Mouse (Mus musculus) MEL (cell line): Measurements from ENCODE around the gene Lifr. TPM values are rescaled to one million over a fixed set of nuclear protein-coding genes. Genes with fewer than 3 reads are reported as not detected.

Experiments used
- DNase-seq: peaks from one replicate; pipeline ENCODE4 v3.0.0; 2011; ENCODE audit warnings: low read depth, low spot score
- H3K27ac ChIP-seq: 2 replicates; pipeline ENCODE4 v1.5.1; 2012; ENCODE audit warnings: low read depth, mild to moderate bottlenecking, control low read depth, low read length, moderate library complexity; ENCODE audit not compliant: control insufficient read depth
- H3K27me3 ChIP-seq, 2 experiments: fragments of 150-350 bp in 1 of 2; sonication (generic) in 1 of 2; 2 replicates each; pipeline ENCODE4 v1.6.1; 2012; ENCODE audit warnings: low read length in 2 of 2, mild to moderate bottlenecking in 2 of 2, improper control_type of control experiment in 1 of 2, moderate library complexity in 1 of 2; ENCODE audit not compliant: insufficient read depth in 2 of 2, control insufficient read depth in 1 of 2
- H3K36me3 ChIP-seq, 2 experiments: 2 replicates each; pipeline ENCODE4 v1.6.1; 2012 to 2014; ENCODE audit warnings: low read length in 2 of 2, improper control_type of control experiment in 1 of 2, inconsistent platforms in 1 of 2, mild to moderate bottlenecking in 1 of 2; ENCODE audit not compliant: insufficient read depth in 2 of 2, control insufficient read depth in 1 of 2
- H3K4me1 ChIP-seq, 2 experiments: fragments of 150-350 bp in 1 of 2; sonication (generic) in 1 of 2; 2 replicates each; pipeline ENCODE4 v1.6.1; 2012; ENCODE audit warnings: low read length in 2 of 2, improper control_type of control experiment in 1 of 2, mild to moderate bottlenecking in 1 of 2; ENCODE audit not compliant: insufficient read depth in 2 of 2, control insufficient read depth in 1 of 2
- H3K4me3 ChIP-seq, 2 experiments: fragments of 150-350 bp in 1 of 2; sonication (generic) in 1 of 2; 2 replicates each; pipeline ENCODE4 v1.5.1; 2012; ENCODE audit warnings: low read depth in 2 of 2, low read length in 2 of 2, mild to moderate bottlenecking in 2 of 2, moderate library complexity in 2 of 2, control low read depth in 1 of 2, improper control_type of control experiment in 1 of 2; ENCODE audit not compliant: control insufficient read depth in 1 of 2, insufficient read depth in 1 of 2
- H3K79me2 ChIP-seq: 2 replicates; pipeline ENCODE4 v1.6.1; 2012; ENCODE audit warnings: mild to moderate bottlenecking, low read length, moderate library complexity; ENCODE audit not compliant: control insufficient read depth, poor library complexity, insufficient read depth
- H3K9ac ChIP-seq: 2 replicates; pipeline ENCODE4 v1.6.1; 2012; ENCODE audit warnings: low read depth, mild to moderate bottlenecking, control low read depth, low read length, moderate library complexity; ENCODE audit not compliant: control insufficient read depth, poor library complexity, severe bottlenecking
- H3K9me3 ChIP-seq: fragments of 150-350 bp; sonication (generic); replicated peaks from 2 replicates; pipeline ENCODE4 v1.6.1; 2012; ENCODE audit warnings: mild to moderate bottlenecking, low read length, improper control_type of control experiment, moderate library complexity; ENCODE audit not compliant: insufficient read depth
- ELF1 ChIP-seq: IDR thresholded peaks from 2 replicates; pipeline ENCODE4 v1.6.1; 2014; ENCODE audit warnings: low read depth, mild to moderate bottlenecking, inconsistent platforms, low read length, improper control_type of control experiment, moderate library complexity
- EP300 ChIP-seq, 2 experiments: IDR thresholded peaks; 2 replicates each; pipeline ENCODE4 v1.6.1; 2011; ENCODE audit warnings: improper control_type of control experiment in 2 of 2, low read length in 2 of 2, low read depth in 1 of 2, mild to moderate bottlenecking in 1 of 2
- GATA1 ChIP-seq: IDR thresholded peaks from 2 replicates; pipeline ENCODE4 v1.6.1; 2011; ENCODE audit warnings: low read depth, low read length, improper control_type of control experiment
- HCFC1 ChIP-seq: IDR thresholded peaks from 2 replicates; pipeline ENCODE4 v1.6.1; 2012; ENCODE audit warnings: low read depth, mild to moderate bottlenecking, inconsistent platforms, low read length, improper control_type of control experiment, moderate library complexity
- MAX ChIP-seq: IDR thresholded peaks from 2 replicates; pipeline ENCODE4 v1.6.1; 2011; ENCODE audit warnings: low read length, improper control_type of control experiment
- MEF2A ChIP-seq: IDR thresholded peaks from 2 replicates; pipeline ENCODE4 v1.6.1; 2014; ENCODE audit warnings: low read depth, mild to moderate bottlenecking, inconsistent platforms, low read length, improper control_type of control experiment; ENCODE audit not compliant: poor library complexity, insufficient replicate concordance, severe bottlenecking; ENCODE audit errors: extremely low read depth
- MXI1 ChIP-seq: IDR thresholded peaks from 2 replicates; pipeline ENCODE4 v1.6.1; 2011; ENCODE audit warnings: mild to moderate bottlenecking, low read depth, low read length, improper control_type of control experiment
- MYB ChIP-seq: IDR thresholded peaks from 2 replicates; pipeline ENCODE4 v1.6.1; 2011; ENCODE audit warnings: mild to moderate bottlenecking, low read depth, low read length, improper control_type of control experiment
- MYC ChIP-seq: IDR thresholded peaks from 2 replicates; pipeline ENCODE4 v1.6.1; 2011; ENCODE audit warnings: low read depth, mild to moderate bottlenecking, low read length, improper control_type of control experiment, moderate library complexity
- NRF1 ChIP-seq: IDR thresholded peaks from 2 replicates; pipeline ENCODE4 v1.6.1; 2014; ENCODE audit warnings: low read depth, mild to moderate bottlenecking, inconsistent platforms, low read length, improper control_type of control experiment, moderate library complexity; ENCODE audit not compliant: poor library complexity, insufficient read depth, severe bottlenecking
- POLR2AphosphoS2 ChIP-seq: IDR thresholded peaks from 2 replicates; pipeline ENCODE4 v1.6.1; 2011; ENCODE audit warnings: low read length, improper control_type of control experiment
- POLR2AphosphoS5 ChIP-seq: IDR thresholded peaks from 2 replicates; pipeline ENCODE4 v1.6.1; 2012; ENCODE audit warnings: low read depth, borderline replicate concordance, mild to moderate bottlenecking, inconsistent platforms, low read length, moderate library complexity, mixed read lengths
- RAD21 ChIP-seq: IDR thresholded peaks from 2 replicates; pipeline ENCODE4 v1.6.1; 2011; ENCODE audit warnings: mild to moderate bottlenecking, low read depth, low read length, improper control_type of control experiment
- RCOR1 ChIP-seq: IDR thresholded peaks from 2 replicates; pipeline ENCODE4 v1.6.1; 2012; ENCODE audit warnings: low read depth, mild to moderate bottlenecking, inconsistent platforms, low read length, improper control_type of control experiment
- SIN3A ChIP-seq: IDR thresholded peaks from 2 replicates; pipeline ENCODE4 v1.6.1; 2012; ENCODE audit warnings: low read length, improper control_type of control experiment, inconsistent platforms
- SMC3 ChIP-seq: IDR thresholded peaks from 2 replicates; pipeline ENCODE4 v1.6.1; 2011; ENCODE audit warnings: low read depth, low read length, improper control_type of control experiment
- TBP ChIP-seq: IDR thresholded peaks from 2 replicates; pipeline ENCODE4 v1.8.0; 2011; ENCODE audit warnings: low read depth, low read length, improper control_type of control experiment
- TCF12 ChIP-seq: IDR thresholded peaks from 2 replicates; pipeline ENCODE4 v1.6.1; 2014; ENCODE audit warnings: low read depth, mild to moderate bottlenecking, inconsistent platforms, low read length, improper control_type of control experiment, moderate library complexity
- UBTF ChIP-seq: IDR thresholded peaks from 2 replicates; pipeline ENCODE4 v1.6.1; 2012; ENCODE audit warnings: low read depth, mild to moderate bottlenecking, inconsistent platforms, low read length, improper control_type of control experiment, moderate library complexity, borderline replicate concordance; ENCODE audit not compliant: insufficient read depth
- USF1 ChIP-seq: IDR thresholded peaks from 2 replicates; pipeline ENCODE4 v1.6.1; 2014; ENCODE audit warnings: low read depth, mild to moderate bottlenecking, inconsistent platforms, low read length, improper control_type of control experiment, moderate library complexity
- USF2 ChIP-seq, 2 experiments: IDR thresholded peaks; 2 replicates each; pipeline ENCODE4 v1.6.1; 2011 to 2012; ENCODE audit warnings: improper control_type of control experiment in 2 of 2, low read length in 2 of 2, borderline replicate concordance in 1 of 2, inconsistent platforms in 1 of 2, low read depth in 1 of 2, mild to moderate bottlenecking in 1 of 2; ENCODE audit not compliant: insufficient read depth in 1 of 2
- ZMIZ1 ChIP-seq: IDR thresholded peaks from 2 replicates; pipeline ENCODE4 v1.6.1; 2012; ENCODE audit warnings: low read depth, mild to moderate bottlenecking, inconsistent platforms, low read length, improper control_type of control experiment, moderate library complexity
- ZNF384 ChIP-seq: IDR thresholded peaks from 2 replicates; pipeline ENCODE4 v1.6.1; 2012; ENCODE audit warnings: low read depth, mild to moderate bottlenecking, inconsistent platforms, low read length, improper control_type of control experiment
- polyA plus RNA-seq, 2 experiments: library from polyadenylated mRNA; stranded (reverse) in 1 of 2; unstranded in 1 of 2; fragments of >175 nt in 1 of 2; fragments of >200 nt in 1 of 2; gene quantifications; 2 replicates each; pipeline versions ENCODE4 v1.2.1 to v1.2.4; 2012; ENCODE audit warnings: low replicate concordance in 2 of 2, low read depth in 1 of 2; ENCODE audit not compliant: insufficient read length in 2 of 2, insufficient read depth in 1 of 2, missing spikeins in 1 of 2
- total RNA-seq: library from RNA; depleted of rRNA; stranded (reverse); fragments of 300-350 nt; gene quantifications from 2 replicates; pipeline ENCODE4 v1.2.3, GENCODE M21; 2012

Lifr gene
- total and polyA plus RNA-seq, 3 experiments = not detected

DNA sequence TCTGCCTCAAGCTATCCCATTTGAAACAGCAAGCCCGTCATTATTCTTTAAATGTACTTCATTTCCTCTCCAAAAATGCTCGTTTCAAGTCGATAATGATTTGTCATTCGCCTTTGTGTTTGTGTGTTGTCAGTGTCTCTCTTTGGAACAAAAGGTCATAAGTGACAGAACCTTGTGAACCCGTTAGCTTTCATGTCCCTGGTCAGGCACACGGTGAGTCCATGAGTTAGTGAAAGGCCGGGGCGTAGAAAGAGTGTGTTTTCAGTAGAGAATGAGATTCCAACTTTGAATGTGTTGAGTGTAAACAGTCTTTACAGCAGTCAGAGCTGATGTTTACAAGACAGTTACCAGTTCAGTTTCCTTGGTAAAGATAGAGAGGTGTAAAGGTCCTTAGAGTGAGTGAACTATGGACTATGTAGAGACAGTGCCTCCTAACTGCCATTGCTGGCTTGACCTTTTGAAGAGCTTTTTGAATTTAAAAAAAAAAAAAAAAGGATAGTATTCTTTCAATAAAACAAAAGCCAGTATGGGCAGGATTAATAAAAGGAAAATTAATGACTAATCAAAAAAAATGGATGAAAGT, 29.6 kb downstream of the Lifr start:
- Histone ChIP-seq H3K9me3 (no peaks in the 10 kb centered on the region), H3K79me2 (no peaks in the 10 kb centered on the region), H3K4me3 (no peak overlapping the region), H3K4me1 (no peaks in the 10 kb centered on the region), H3K36me3 (no peaks in the 10 kb centered on the region), H3K27ac (no peak overlapping the region), H3K9ac (no peak overlapping the region), H3K27me3 (no peaks in the 10 kb centered on the region)
- no peak for DNase-seq
- no peak for TF ChIP-seq USF1
- TF ChIP-seq MYB = no peak
- TF ChIP-seq RAD21 = no peak
- no peak for TF ChIP-seq POLR2AphosphoS2
- TF ChIP-seq UBTF = no peak
- TF ChIP-seq MAX = no peak
- no peak for TF ChIP-seq SIN3A
- no peak for TF ChIP-seq ZMIZ1
- no peak for TF ChIP-seq TBP

DNA sequence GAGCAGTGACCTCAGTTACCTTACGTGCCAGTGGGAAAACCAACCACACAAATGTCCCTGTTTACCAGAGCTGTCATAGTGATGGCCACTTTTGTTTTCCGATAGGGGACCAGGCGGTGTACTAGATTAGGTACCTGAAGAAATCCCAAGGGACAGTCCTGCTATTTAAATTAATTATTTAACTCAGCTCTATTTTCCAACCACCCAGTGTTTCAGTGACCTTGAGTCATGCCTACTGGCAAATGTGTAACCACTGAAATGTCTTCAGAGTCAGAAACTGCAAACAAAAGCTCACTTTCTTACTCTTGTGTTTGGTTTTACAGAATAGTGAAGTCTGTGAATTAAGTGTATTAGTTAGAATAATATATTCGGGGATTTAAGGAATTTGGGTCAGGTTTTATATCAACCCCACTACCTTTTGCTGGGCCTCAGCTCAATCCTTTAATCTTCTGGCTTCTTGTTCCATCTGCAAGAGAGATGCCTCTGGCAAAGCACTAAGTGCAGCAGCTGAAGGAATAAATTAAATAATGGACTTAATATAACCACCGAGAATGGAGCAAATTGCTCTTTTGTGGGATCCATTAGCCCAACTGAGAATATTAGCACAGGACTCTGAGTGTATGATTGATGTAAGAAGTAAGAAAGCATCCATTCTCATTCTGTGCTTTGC, 33.5 kb downstream of the Lifr start:
- Histone ChIP-seq H3K9ac (no peak overlapping the region), H3K4me3 (no peak overlapping the region), H3K9me3 (no peaks in the 10 kb centered on the region), H3K4me1 (no peaks in the 10 kb centered on the region), H3K27me3 (no peaks in the 10 kb centered on the region)
- TF ChIP-seq TCF12 (no peak), UBTF (no peak), SIN3A (no peak), HCFC1 (no peak), USF2 (IDR thresholded peaks at IDR 0.05; ENCODE audit: borderline replicate concordance in 1 of 2, insufficient read depth in 1 of 2, low read depth in 1 of 2, low read length in 2 of 2) (no peak), EP300 (IDR thresholded peaks at IDR 0.05; ENCODE audit: low read depth in 1 of 2, low read length in 2 of 2) (no peak), MAX (no peak)
- TF ChIP-seq, all 39 proteins: peak for 0
- Histone ChIP-seq H3K79me2 (no peaks in the 10 kb centered on the region), H3K36me3 (no peaks in the 10 kb centered on the region), H3K27ac (no peak overlapping the region)
- DNase-seq = no peak

- Histone ChIP-seq H3K27ac (no peak overlapping the region), H3K36me3 (no peaks in the 10 kb centered on the region), H3K79me2 (no peaks in the 10 kb centered on the region), H3K9me3 (no peaks in the 10 kb centered on the region), H3K27me3 (no peaks in the 10 kb centered on the region), H3K4me3 (no peak overlapping the region), H3K4me1 (no peaks in the 10 kb centered on the region), H3K9ac (no peak overlapping the region)
- DNase-seq = no peak
- TF ChIP-seq GATA1 (no peak), ELF1 (no peak), POLR2AphosphoS5 (no peak), MYB (no peak), HCFC1 (no peak), ZNF384 (no peak), USF2 (IDR thresholded peaks at IDR 0.05; ENCODE audit: borderline replicate concordance in 1 of 2, insufficient read depth in 1 of 2, low read depth in 1 of 2, low read length in 2 of 2) (no peak), ZMIZ1 (no peak), MEF2A (no peak), SMC3 (no peak), MXI1 (no peak), MYC (no peak), RCOR1 (no peak), EP300 (IDR thresholded peaks at IDR 0.05; ENCODE audit: low read depth in 1 of 2, low read length in 2 of 2) (no peak), NRF1 (no peak)
Measured at GRCm38 (mm10) chr15:7126171-7126570, 35.8 kb downstream of the Lifr start.
